In genomic region chr5:125446344-125446743, GRCm38 (mm10) we compare ENCODE assay signal across 23 mouse cellular contexts. TPM values are rescaled to one million over a fixed set of nuclear protein-coding genes. Genes with fewer than 3 reads are reported as not detected.
"Had no signal": no experiment of that assay in that cellular context is flagged by ENCODE, and none has a peak within 500 bp of the region (broad histone marks: within the 10 kb centered on the region; RNA-seq: fewer than 3 reads in every experiment).

No protein-coding gene starts in this region.

- ATAC-seq: hindbrain, postnatal 0 days; inflammation-experienced regulatory T-cells, adult 6 months; intestine, embryonic 16.5 days; liver, embryonic 12.5 days had no signal

- H3K4me2 ChIP-seq: limb, embryonic 12.5 days; limb, embryonic 15.5 days; liver, embryonic 12.5 days; midbrain, embryonic 11.5 days; neural tube, embryonic 12.5 days; neural tube, embryonic 15.5 days; stomach, embryonic 15.5 days had no signal

- H3K27me3 ChIP-seq: limb, embryonic 12.5 days; limb, embryonic 15.5 days; liver, embryonic 12.5 days; neural tube, embryonic 12.5 days; neural tube, embryonic 15.5 days; stomach, embryonic 15.5 days had no signal

- H3K9me3 ChIP-seq: limb, embryonic 12.5 days; limb, embryonic 15.5 days; liver, embryonic 12.5 days; neural tube, embryonic 12.5 days; neural tube, embryonic 15.5 days; stomach, embryonic 15.5 days had no signal

- H3K9ac ChIP-seq: limb, embryonic 12.5 days; limb, embryonic 15.5 days; liver, embryonic 12.5 days; neural tube, embryonic 12.5 days; neural tube, embryonic 15.5 days; stomach, embryonic 15.5 days had no signal

- H3K36me3 ChIP-seq: limb, embryonic 15.5 days; neural tube, embryonic 12.5 days; neural tube, embryonic 15.5 days; stomach, embryonic 15.5 days had no signal

- H3K27ac ChIP-seq: hindbrain, postnatal 0 days; limb, embryonic 12.5 days; limb, embryonic 15.5 days; neural tube, embryonic 12.5 days; neural tube, embryonic 15.5 days; stomach, embryonic 15.5 days had no signal

- H3K4me3 ChIP-seq: limb, embryonic 12.5 days; limb, embryonic 15.5 days; liver, embryonic 12.5 days; neural tube, embryonic 12.5 days; neural tube, embryonic 15.5 days; stomach, embryonic 15.5 days had no signal

- DNase-seq: kidney, adult 18-20 months; kidney, adult 9 months; kidney, postnatal 14 days; kidney, postnatal 4 days; left cerebral cortex, postnatal 4 days; lung, adult 2 months; lung, postnatal 14 days; lung, postnatal 4 days; midbrain, embryonic 14.5 days; spleen, adult 18-20 months; thymus, adult 18-20 months; thymus, postnatal 36 days had no signal

RNA-seq across cellular contexts. Expression of gene Gm10382, which starts 57.2 kb away (rescaled TPM):
- total RNA-seq: hindbrain, postnatal 0 days; layer of hippocampus, postnatal 36 days had no signal
